Mouse (Mus musculus) heart, postnatal 0 days (tissue): Measurements from ENCODE around the gene Pum2. TPM values are rescaled to one million over a fixed set of nuclear protein-coding genes. Genes with fewer than 3 reads are reported as not detected.

Experiments
- ATAC-seq: fragments of 200-750 bp; cut with Nextera tagmentation; 2 replicates; pipeline ENCODE4 v1.8.0; 2017; ENCODE audit warnings: low read depth, moderate number of reproducible peaks, moderate library complexity; ENCODE audit not compliant: insufficient read depth
- DNase-seq: peaks from one replicate; pipeline ENCODE4 v3.0.0-alpha.2; 2016; ENCODE audit warnings: low spot score
- H3K27ac ChIP-seq: fragments of 300-500 bp; sonication (generic); 2 replicates; pipeline ENCODE4 v1.5.1; 2014; ENCODE audit warnings: low read depth, mild to moderate bottlenecking
- H3K27me3 ChIP-seq: fragments of 300-500 bp; sonication (generic); 2 replicates; pipeline ENCODE4 v1.6.1; 2014; ENCODE audit warnings: low read length, mixed read lengths; ENCODE audit not compliant: control insufficient read depth, insufficient read depth
- H3K36me3 ChIP-seq: fragments of 300-500 bp; sonication (generic); replicated peaks from 2 replicates; pipeline ENCODE4 v1.6.1; 2014; ENCODE audit warnings: low read length, mixed read lengths; ENCODE audit not compliant: control insufficient read depth, insufficient read depth
- H3K4me1 ChIP-seq: fragments of 300-500 bp; sonication (generic); 2 replicates; pipeline ENCODE4 v1.6.1; 2014; ENCODE audit warnings: antibody characterized with exemption; ENCODE audit not compliant: control insufficient read depth, insufficient read depth
- H3K4me2 ChIP-seq: fragments of 300-500 bp; sonication (generic); 2 replicates; pipeline ENCODE4 v1.6.1; 2014; ENCODE audit warnings: low read depth, mild to moderate bottlenecking, low read length, moderate library complexity
- H3K4me3 ChIP-seq: fragments of 300-500 bp; sonication (generic); 2 replicates; pipeline ENCODE4 v1.5.1; 2014; ENCODE audit warnings: low read depth, low read length
- H3K9ac ChIP-seq: fragments of 300-500 bp; sonication (generic); replicated peaks from 2 replicates; pipeline ENCODE4 v1.6.1; 2014; ENCODE audit warnings: low read depth, low read length, mixed read lengths
- H3K9me3 ChIP-seq: fragments of 300-500 bp; sonication (generic); replicated peaks from 2 replicates; pipeline ENCODE4 v1.6.1; 2016; ENCODE audit warnings: low read length; ENCODE audit not compliant: control insufficient read depth
- CTCF ChIP-seq: IDR thresholded peaks from 2 replicates; pipeline ENCODE4 v1.5.1; 2016; ENCODE audit warnings: antibody characterized with exemption, control low read depth, low read depth
- EP300 ChIP-seq: IDR thresholded peaks from 2 replicates; pipeline ENCODE4 v1.6.1; 2016; ENCODE audit warnings: antibody characterized with exemption, low read depth
- WGBS: fragments of 180-500 bp; shearing (Covaris S2); extraction: QIAGEN DNeasy Blood & Tissue Kit; methylation state at CpG from one replicate; pipeline ENCODE4 v1.1.7; 2014; 5-methylcytosine and 5-hydroxymethylcytosine counted together
- polyA plus RNA-seq: library from polyadenylated mRNA; unstranded; fragments of >200 nt; fragmentation: Nextera tagmentation; extraction: Ambion mirVana; gene quantifications from 2 replicates; pipeline ENCODE4 v1.2.1, GENCODE M21; 2015
- total RNA-seq: library from RNA; depleted of rRNA; stranded (reverse); fragments of >200 nt; gene quantifications from 2 replicates; pipeline ENCODE4 v1.2.3, GENCODE M21; 2014; ENCODE audit warnings: low replicate concordance

The Pum2 gene
- total and polyA plus RNA-seq, 2 experiments from 2014 or later = 20.9 to 100 TPM

DNA sequence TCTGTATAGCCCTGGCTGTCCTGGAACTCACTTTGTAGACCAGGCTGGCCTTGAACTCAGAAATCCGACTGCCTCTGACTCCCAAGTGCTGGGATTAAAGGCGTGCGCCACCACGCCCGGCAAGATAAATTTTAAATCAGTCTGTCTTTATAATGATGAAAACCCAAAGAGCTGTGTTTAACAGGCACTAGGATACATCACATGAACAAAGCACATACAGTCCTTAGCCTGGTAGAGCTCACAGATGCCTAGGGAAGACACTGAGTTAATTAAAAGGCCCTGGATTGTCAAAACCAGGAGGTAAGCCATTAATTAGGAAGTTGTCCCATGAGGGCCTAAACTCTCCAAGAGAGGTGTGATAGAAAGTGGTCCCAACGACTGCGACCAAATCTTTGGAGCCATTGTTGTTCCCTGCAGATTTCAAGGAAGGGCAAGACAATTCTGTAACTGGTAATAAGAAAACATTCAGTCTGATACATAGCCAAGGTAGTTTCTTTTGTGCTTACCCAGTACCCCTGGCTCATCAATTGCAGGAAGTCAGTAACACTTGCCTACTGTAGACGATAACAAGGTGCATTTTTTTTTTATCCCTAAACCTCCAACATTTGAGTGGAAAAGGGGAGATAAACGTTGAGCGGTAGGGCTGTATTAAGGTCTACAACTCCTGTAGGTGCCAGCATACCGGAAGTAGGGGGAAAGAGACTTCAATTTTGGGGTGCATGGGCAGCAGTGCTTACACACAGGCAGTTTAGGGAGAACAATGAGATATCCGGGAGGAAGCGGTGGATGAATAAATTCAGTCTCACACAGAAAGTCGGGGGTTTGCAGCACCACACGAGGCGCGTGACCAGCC, 587 bp upstream of the Pum2 start:
- Histone ChIP-seq H3K9me3 (no peaks in the 10 kb centered on the region), H3K27me3 (no peaks in the 10 kb centered on the region), H3K36me3 (no peaks in the 10 kb centered on the region), H3K9ac (peak overlapping the region; percentile 97), H3K27ac (peak overlapping the region; percentile 96), H3K4me2 (peak overlapping the region; percentile 65), H3K4me3 (peak overlapping the region; percentile 93), H3K4me1 (peaks cover 27% of the 10 kb centered on the region)
- DNase-seq (no peak), ATAC-seq (no peak)
- 41% methylated on average over 17 of the region's 17 CpGs for WGBS
- TF ChIP-seq CTCF (no peak), EP300 (no peak)

DNA sequence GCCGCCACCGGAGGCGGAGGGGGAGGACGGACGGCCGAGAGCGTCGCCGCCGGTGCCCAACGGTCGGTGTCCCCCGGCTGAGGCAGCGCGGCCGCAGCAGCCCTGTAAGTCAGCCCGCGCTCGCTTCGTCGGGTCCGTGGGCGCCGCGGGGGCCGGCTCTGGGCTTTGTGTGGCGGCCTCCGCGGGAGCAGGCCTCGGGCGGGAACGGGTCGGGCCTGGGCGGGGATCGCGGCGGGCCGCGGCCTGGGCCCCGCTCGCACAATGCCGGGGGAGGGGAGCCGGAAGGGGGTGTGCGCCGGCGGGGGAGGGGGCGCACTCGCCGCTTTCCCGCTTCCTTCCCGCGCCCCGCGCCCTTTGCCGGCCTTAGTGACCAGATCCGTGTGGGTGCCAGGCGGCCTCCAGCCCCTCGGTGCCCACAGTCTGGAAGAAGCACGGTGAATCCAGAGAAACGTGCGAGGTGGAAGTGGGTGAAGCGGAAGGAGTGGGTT, 487 bp downstream of the Pum2 start:
- Histone ChIP-seq H3K27me3 (no peaks in the 10 kb centered on the region), H3K4me2 (peak overlapping the region; percentile 86), H3K27ac (peak overlapping the region; percentile 96), H3K4me1 (peaks cover 24% of the 10 kb centered on the region), H3K36me3 (no peaks in the 10 kb centered on the region), H3K4me3 (peak overlapping the region; percentile 93), H3K9me3 (no peaks in the 10 kb centered on the region), H3K9ac (peak overlapping the region; percentile 97)
- 2% methylated on average over 42 of the region's 62 CpGs for WGBS
- DNase-seq (no peak), ATAC-seq (peak; percentile 74)
- TF ChIP-seq EP300 = no peak
- no peak for TF ChIP-seq CTCF

DNA sequence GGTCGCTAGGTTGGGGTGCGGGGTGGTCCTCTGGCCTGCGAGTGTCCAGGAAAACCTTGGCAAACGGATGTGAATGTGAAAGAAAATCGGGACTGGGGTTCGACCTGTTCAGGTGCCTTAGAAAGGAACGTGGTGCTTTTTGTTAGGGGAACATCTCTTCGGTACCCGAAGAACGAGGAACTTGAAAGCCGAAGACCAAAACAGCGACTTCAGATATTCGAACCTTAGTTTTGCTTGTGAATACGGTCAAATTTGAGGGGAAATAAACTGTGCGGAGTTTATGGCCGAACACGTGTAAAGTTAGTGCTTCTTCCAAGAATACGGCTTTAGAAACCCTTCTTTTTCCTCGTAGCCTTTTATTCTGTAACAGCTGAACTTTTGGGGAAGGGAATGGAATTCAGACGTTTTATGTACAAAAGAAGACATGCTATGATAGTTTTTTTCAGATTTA, 982 bp downstream of the Pum2 start:
- Histone ChIP-seq H3K27ac (peak overlapping the region; percentile 96), H3K4me1 (peaks cover 22% of the 10 kb centered on the region), H3K36me3 (no peaks in the 10 kb centered on the region), H3K9me3 (no peaks in the 10 kb centered on the region), H3K9ac (peak overlapping the region; percentile 97), H3K4me3 (peak overlapping the region; percentile 93), H3K4me2 (peak overlapping the region; percentile 86), H3K27me3 (no peaks in the 10 kb centered on the region)
- DNase-seq (no peak), ATAC-seq (no peak)
- TF ChIP-seq CTCF (no peak), EP300 (no peak)
- WGBS = under 1% methylated on average over 20 of the region's 20 CpGs

DNA sequence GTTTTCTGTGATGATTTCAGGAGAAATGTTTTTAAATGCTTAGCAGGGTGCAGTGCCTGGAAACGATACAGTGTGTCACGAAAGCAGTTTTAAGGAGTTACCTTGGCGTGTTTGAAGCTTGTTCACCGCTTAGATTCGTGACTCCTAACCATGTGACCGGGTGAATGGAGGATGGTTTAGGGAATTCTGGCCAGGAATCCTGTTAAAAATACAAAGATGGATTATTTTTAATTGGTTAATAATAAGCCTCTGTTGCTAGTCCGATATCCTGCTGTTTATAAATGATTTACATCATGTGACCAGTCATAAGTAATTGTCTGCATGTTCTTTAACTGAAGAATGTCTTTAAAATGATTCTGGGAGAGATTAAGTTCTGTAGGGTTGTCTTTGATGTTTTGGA, 1.4 kb downstream of the Pum2 start:
- under 1% methylated on average over 7 of the region's 7 CpGs for WGBS
- Histone ChIP-seq H3K27me3 (no peaks in the 10 kb centered on the region), H3K9ac (peak overlapping the region; percentile 97; the same call in 1 of the 2 replicates), H3K4me3 (peak overlapping the region; percentile 93), H3K4me1 (peaks cover 22% of the 10 kb centered on the region), H3K9me3 (no peaks in the 10 kb centered on the region), H3K4me2 (peak overlapping the region; percentile 86), H3K27ac (peak overlapping the region; percentile 96), H3K36me3 (no peaks in the 10 kb centered on the region)
- no peak for ATAC-seq
- peak; percentile 54 for DNase-seq
- TF ChIP-seq CTCF (no peak), EP300 (no peak)

DNA sequence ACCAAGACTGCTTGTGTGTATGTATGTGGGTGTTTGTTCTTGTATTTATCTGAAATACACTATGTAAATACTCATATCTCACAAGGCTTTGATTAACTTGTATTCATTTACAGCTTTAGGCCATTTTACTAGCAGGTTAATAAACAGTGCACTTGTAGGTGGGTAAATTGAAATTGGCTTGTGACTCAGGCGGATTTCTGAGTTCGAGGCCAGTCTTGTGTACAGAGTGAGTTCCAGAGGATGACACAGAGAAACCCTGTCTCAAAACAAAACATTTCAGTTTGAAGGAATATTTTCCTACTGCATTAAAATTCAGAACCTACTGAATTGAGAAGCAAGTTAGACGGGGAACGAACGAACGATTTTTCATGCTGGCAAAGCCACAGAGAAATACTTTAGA, 2.4 kb downstream of the Pum2 start:
- no peak for TF ChIP-seq CTCF
- H3K4me3 ChIP-seq = peak overlapping the region; percentile 93; the same call in 1 of the 2 replicates
- no peaks in the 10 kb centered on the region for H3K36me3 ChIP-seq
- WGBS = 49% methylated on average over 6 of the region's 6 CpGs
- peak overlapping the region; percentile 86 for H3K4me2 ChIP-seq
- no peak overlapping the region; the same call in 1 of the 2 replicates for H3K9ac ChIP-seq
- H3K27me3 ChIP-seq = no peaks in the 10 kb centered on the region
- DNase-seq (no peak), ATAC-seq (no peak)
- H3K27ac ChIP-seq = no peak overlapping the region
- peaks cover 22% of the 10 kb centered on the region for H3K4me1 ChIP-seq
- no peaks in the 10 kb centered on the region for H3K9me3 ChIP-seq
